Mouse (Mus musculus): ENCODE measurements around the gene Fam234b.

Fam234b gene
- long read RNA-seq, experiment 1, full-length matches to known transcripts = 5 of 8 reads
- long read RNA-seq, experiment 1, partial matches to known transcripts = 0 of 8 reads
- long read RNA-seq, experiment 1, other reads (novel, unspliced or antisense) = 3 of 8 reads
- long read RNA-seq, experiment 2, full-length matches to known transcripts = 9 of 14 reads
- long read RNA-seq, experiment 2, partial matches to known transcripts = 1 of 14 reads
- long read RNA-seq, experiment 2, other reads (novel, unspliced or antisense) = 4 of 14 reads

DNA sequence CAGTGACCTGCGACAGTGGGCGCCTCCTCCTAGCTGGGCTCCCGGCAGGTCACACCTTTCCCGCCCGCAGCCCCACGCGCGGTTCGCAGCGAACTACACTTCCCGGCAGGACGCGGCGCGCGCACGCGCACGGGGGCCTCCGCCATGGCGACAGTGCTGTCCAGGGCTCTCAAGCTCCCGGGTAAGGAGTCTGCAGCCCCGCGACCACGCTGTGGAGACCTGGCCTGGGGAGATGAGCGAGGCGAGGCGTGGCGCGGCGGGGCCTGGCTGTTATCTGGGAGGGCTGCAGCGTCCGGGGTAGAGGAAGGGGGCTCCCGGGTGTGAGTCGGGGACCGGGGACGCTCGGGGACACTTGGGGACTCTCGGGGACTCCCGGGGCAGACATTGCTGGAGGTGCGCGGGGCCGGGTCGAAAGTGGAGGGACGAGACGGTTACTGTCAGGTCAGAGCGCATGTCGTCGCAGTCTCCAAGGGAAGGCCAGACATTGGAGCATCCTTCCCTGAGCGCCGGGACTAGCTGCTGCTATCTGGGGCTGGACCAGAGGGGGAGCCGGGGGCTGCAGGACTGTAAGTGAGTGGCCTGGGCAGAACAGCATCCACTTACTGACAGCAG, at the start of gene Fam234b, which contains the start of gene Hebp1:
Fam234b (plus strand) TSS at position 57 of the 612 bp plus-strand sequence.
Hebp1 (minus strand) TSS at position 102 of the 612 bp plus-strand sequence.
- intact Hi-C loops (cut with DNase I) = no loop called here

GRCm38 (mm10) chr6:135148506-135148905, 49.3 kb upstream of the Fam234b start:
- intact Hi-C loops (cut with DNase I) = loop anchor here (5.0 kb wide), 1 partner anchor 229 kb away; no protein-coding TSS in a partner anchor

DNA sequence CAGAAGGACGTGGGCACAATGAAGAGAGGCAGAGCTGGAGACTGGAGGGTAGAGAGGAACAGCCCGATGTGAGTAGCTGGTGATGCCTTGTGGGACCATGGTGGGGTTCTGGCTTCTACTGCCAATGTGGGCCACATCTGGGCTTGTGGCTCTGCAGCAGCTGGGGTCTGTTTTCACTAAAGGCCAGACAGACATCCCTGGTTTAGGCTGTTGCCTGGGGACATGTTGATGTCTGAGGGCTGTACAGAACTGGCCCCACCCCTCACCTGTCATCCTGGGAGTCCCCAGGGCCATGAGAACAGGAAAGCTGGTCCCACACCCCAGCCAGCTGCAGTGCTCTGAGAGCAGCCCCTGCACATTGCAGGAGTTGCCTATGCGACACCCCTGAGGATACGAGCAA, 48.6 kb upstream of the Fam234b start:
- intact Hi-C loops (cut with DNase I) = loop anchor here (5.0 kb wide), 1 partner anchor 228 kb away; no protein-coding TSS in a partner anchor

DNA sequence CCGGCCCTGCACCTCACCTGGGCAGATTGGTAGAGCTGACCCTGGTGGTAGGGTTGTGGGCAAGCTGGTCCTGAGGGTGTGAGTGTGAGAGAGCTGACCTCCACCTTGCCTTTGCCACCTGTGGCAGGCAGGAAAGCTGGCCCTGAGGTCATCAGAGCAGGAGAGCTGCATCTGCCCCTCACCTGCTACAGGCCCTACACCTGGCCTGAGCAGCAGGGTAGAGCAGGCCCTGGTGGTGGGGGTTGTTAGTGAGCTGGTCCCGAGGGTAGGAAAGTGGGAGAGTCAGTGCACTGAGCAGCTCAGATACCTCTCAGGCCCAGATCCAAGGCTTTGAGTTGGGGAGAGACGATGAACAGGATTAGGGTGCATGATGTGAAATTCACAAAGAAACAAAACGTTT, 48.1 kb upstream of the Fam234b start:
- intact Hi-C loops (cut with DNase I) = loop anchor here (5.0 kb wide), 1 partner anchor 228 kb away; no protein-coding TSS in a partner anchor

GRCm38 (mm10) chr6:135150311-135150710, 47.5 kb upstream of the Fam234b start:
- intact Hi-C loops (cut with DNase I) = no loop called here

- intact Hi-C loops (cut with DNase I) = no loop called here
These were observed 44.1 kb upstream of the Fam234b start for GRCm38 (mm10) chr6:135153719-135154118.

DNA sequence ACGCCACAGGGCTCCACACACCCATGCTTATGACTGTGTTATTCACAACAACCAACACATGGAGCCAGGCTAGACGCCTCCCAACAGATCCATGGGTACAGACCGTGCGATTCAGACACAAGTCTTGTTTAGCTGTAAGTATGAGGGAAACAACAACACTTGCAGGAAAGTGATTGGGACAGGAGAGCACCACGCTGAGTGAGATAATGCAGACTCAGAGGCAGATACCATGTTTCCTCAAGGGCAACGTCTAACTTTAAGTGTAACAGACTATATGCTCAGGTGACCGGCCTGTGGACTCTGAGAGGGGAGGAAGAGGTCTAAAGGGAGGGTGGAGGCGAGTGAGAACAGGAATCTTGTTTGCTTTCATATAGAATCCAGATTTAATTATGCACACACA, 41.2 kb upstream of the Fam234b start:
- intact Hi-C loops (cut with DNase I) = no loop called here

DNA sequence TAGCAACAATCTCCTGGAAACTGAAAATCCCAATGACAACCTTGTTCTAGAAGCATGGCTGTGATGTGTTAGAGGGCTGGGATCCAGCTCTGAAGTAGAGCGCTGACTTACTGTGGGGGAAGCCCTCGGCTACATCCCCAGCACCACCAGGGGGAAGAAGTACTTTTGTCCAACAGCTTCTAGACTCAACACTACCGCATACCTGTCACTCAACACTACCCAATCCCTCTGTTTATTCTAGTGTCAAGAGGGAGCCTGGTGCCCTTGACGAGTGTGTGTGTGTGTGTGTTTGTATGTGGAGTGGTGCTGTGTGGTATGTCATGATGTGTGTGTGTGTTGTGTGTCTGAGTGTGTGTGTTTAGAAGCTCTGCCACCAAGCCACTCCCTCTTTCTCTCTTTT, 40.3 kb upstream of the Fam234b start:
- intact Hi-C loops (cut with DNase I) = no loop called here

DNA sequence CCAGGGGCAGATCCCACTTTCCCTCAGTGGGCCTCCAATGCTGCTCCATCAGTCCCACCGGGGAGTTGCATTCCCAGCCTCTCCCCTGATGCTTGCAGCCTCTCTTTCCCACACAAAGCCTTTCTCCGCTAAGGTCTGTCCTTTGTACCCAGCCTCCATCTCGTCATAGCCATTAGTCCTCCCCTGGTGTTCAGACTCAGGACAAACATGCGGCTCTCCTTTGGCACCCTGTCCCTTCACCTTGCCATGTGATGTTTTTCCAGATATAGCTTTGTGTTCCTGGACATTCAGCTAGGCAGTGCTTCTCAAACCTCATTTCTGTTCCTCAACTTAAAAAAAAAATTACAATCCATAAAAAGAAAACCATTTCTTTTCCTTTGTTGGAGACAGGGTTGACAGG, 39.3 kb upstream of the Fam234b start:
- intact Hi-C loops (cut with DNase I) = no loop called here

- intact Hi-C loops (cut with DNase I) = no loop called here
These were observed 36.4 kb upstream of the Fam234b start for GRCm38 (mm10) chr6:135161356-135161755.

DNA sequence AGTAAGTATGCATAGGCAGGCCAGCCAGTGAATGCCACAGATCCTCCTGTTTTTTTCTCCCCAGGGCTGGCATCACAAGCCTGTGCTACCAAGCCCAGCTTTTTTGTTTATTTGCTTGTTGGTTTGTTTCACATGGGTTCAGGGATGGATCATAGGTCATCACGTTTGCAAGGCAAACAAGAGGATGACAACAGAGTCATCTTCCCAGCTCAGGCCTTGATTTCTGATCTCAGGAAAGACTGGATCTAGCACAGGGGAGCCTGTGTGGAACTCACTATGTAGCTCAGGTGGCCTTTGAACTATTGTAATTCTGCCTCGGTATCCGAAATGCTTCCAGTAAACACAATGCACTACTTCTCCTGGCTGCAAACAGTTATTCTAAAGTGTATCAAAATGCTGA, 35.5 kb upstream of the Fam234b start:
- intact Hi-C loops (cut with DNase I) = no loop called here

GRCm38 (mm10) chr6:135162861-135163260, 34.9 kb upstream of the Fam234b start:
- intact Hi-C loops (cut with DNase I) = no loop called here

- intact Hi-C loops (cut with DNase I) = no loop called here
These were observed 32.6 kb upstream of the Fam234b start for GRCm38 (mm10) chr6:135165191-135165590.

- intact Hi-C loops (cut with DNase I) = no loop called here
These were observed 32.1 kb upstream of the Fam234b start for GRCm38 (mm10) chr6:135165706-135166105.

DNA sequence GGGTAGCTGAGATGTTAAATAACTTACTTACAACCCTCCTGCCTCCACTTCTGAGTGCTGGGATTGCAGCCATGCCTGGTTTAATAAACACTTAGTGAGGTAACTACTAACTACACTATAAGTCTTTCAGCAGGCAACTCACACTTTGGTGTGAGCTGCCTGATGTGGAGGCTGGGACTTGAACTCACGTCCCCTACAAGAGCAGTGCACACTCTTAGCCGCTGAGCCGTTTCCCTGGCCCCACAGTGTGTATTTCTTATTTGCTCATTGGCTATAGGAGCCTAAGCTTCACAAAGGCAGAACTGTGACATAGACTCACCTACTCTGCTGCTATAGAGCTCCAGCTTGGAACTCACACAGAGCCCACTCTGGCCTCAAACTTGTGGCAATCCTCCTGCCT, 31.5 kb upstream of the Fam234b start:
- intact Hi-C loops (cut with DNase I) = no loop called here

DNA sequence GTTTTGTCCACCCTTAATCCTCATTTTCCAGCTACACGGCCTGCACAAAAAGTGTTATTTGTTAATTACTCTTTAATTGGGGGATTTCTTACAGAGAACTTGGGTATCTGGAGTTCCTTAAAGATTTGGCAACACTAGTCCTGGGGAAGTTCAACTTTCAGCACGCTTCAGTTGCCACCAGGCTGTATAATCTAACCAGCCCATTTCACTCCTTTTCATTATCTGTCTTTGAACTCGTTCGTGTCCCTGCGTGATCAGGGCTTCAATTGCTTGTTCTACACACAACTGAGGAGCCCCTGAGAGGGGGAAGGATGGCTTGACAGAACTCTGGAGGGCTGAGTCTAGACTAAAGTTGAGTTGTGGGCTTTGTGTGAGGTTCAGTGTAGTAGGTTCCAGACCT, 31.1 kb upstream of the Fam234b start:
- intact Hi-C loops (cut with DNase I) = no loop called here

GRCm38 (mm10) chr6:135167380-135168311, 30.1 kb upstream of the Fam234b start:
- intact Hi-C loops (cut with DNase I) = no loop called here

- intact Hi-C loops (cut with DNase I) = no loop called here
These were observed 29.3 kb upstream of the Fam234b start for GRCm38 (mm10) chr6:135168471-135168870.

- intact Hi-C loops (cut with DNase I) = no loop called here
These were observed 28.5 kb upstream of the Fam234b start for GRCm38 (mm10) chr6:135169246-135169645.

DNA sequence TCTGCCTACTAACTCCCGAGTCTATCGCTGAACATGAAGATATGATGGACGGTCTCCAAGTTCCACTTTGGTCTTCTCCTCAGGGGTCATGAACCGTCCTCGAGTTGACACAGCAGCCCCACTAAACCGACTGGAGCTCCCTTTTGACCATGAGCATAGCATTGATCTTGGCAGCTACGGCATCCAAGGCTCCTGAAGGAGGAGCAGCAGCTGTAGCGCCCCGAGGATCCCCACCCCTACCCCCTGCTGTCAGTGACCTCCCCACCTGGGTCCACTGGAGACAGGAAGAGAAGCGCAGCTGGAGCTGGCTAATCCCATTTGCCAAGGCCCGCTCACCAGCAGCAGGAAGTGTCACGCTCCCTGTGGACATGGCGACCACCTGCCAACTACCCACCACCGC, 26.0 kb upstream of the Fam234b start:
- intact Hi-C loops (cut with DNase I) = no loop called here

- intact Hi-C loops (cut with DNase I) = no loop called here
These were observed 22.8 kb upstream of the Fam234b start for GRCm38 (mm10) chr6:135175014-135175413.

DNA sequence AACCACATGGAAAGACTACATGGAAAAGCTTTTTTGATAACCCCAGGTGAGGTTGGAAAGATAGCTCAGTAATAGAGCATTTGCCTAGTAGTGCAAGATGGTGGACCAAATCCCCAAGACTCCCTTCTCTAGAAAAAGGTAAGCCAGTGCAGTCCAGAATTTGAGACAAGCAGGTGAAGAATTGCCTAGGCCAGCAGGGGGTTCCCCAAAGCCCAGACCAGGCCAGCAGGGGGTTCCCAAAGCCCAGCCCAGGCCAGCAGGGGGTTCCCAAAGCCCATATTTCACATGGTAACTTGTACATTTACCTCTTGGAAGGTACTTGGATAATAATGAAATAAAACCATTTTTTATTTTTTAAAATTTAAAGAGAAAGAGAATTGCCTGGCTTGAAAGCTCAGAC, 20.5 kb upstream of the Fam234b start:
- intact Hi-C loops (cut with DNase I) = no loop called here
